Comparison of ENCODE assay signal across 27 mouse cellular contexts in the genomic region with DNA sequence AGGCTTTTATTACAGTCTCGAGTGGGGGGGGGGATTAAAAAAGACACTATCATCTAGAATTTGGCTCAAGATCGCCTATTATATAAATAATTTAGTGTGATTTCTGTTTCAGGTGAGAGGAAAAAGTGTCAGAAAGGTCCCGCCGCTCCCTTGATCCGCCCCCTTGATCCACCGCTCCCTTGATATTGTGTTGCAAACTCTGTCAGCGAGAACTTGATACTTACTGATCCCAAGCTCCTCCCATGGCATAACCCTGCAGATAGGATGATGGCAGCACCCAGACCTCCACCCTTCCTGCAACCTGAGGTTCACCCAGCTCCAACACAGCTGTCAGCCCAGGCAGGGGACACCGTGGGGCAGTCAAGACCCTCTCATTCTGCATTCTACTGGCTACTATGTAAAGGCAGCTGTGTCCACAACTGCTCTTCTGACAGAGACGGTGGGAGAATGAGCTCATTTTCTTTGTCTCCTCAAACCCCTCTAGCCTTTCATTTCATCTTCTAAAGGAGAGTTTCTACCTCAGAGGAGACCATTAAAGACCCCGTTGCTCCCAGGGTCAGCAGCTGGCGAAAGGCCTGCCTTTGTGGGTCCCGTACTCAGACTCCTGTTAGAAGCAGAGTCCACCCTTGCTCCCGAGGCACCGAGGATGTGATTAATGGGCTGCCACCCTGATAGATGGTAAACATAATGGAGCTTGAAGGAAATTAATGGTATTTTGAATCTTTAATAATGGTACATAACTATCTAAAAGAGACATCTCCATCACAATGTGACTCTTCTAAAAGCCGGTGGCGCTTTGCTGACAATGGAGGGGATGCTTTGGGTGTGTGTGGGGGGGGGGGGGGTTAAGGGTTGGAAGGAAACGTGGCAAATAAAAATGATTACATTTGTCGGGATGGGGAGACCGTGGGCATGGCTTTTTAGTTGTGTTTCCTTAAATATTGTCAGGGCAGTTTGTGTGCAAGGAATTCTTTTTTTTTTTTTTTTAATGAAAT. TPM values are rescaled to one million over a fixed set of nuclear protein-coding genes. Genes with fewer than 3 reads are reported as not detected.
DNase-seq lines count a peak whose midpoint lies in the region; ATAC-seq and TF ChIP-seq lines count a peak whose summit lies in the region.
"Had no signal": no experiment of that assay in that cellular context is flagged by ENCODE, and none has a peak within 500 bp of the region (broad histone marks: within the 10 kb centered on the region; RNA-seq: fewer than 3 reads in every experiment).

No protein-coding gene starts in this region.

- H3K9ac ChIP-seq in hindbrain, embryonic 12.5 days, result no peak overlapping the region
- no peak overlapping the region for H3K9ac ChIP-seq in hindbrain, embryonic 16.5 days (ENCODE audit: low read depth, low read length)
- H3K9ac ChIP-seq in ES-Bruce4 (ENCODE audit: low read depth, poor library complexity, severe bottlenecking), result no peak overlapping the region
- no peak overlapping the region for H3K9ac ChIP-seq in hindbrain, embryonic 13.5 days
- H3K9ac ChIP-seq in liver, postnatal 0 days (replicated peaks), result no peak overlapping the region
- H3K9ac ChIP-seq: embryonic facial prominence, embryonic 12.5 days; heart, embryonic 12.5 days; limb, embryonic 12.5 days; liver, embryonic 12.5 days; lung, embryonic 14.5 days had no signal

- DNase-seq in ZHBTc4 (ENCODE audit: low read depth, low spot score), result peak; percentile 71
- DNase-seq in left cerebral cortex, postnatal 36 days (ENCODE audit: low spot score in 2 of 2), result no peak
- DNase-seq in heart, adult 18-20 months, result no peak
- DNase-seq in liver, postnatal 0 days, result no peak
- DNase-seq: adrenal gland, postnatal 25 days; B cell, adult 2 months; cerebellum, adult 11-12 months; cerebellum, postnatal 25 days; gastrocnemius, adult 2 months; heart, postnatal 14 days; kidney, adult 9 months; kidney, postnatal 25 days; lung, embryonic 14.5 days; lung, postnatal 4 days; midbrain, embryonic 14.5 days; right cerebral cortex, postnatal 4 days; thymus, postnatal 14 days had no signal

- H3K27me3 ChIP-seq in hindbrain, embryonic 12.5 days, result no peaks in the 10 kb centered on the region
- 0 out of 2 replicates have a peak, but pooled peaks cover 2% of the 10 kb centered on the region for H3K27me3 ChIP-seq in hindbrain, embryonic 16.5 days (replicated peaks; ENCODE audit: control insufficient read depth, insufficient read depth, low read length)
- no peaks in the 10 kb centered on the region for H3K27me3 ChIP-seq in ES-Bruce4 (ENCODE audit: control insufficient read depth, insufficient read depth, low read length, poor library complexity, severe bottlenecking)
- peaks cover 3% of the 10 kb centered on the region; the same call in 1 of the 2 replicates for H3K27me3 ChIP-seq in hindbrain, embryonic 13.5 days
- H3K27me3 ChIP-seq in liver, postnatal 0 days (ENCODE audit: insufficient read depth, low read length), result no peaks in the 10 kb centered on the region
- H3K27me3 ChIP-seq: embryonic facial prominence, embryonic 12.5 days; heart, embryonic 12.5 days; limb, embryonic 12.5 days; liver, embryonic 12.5 days had no signal

- no peak overlapping the region for H3K4me3 ChIP-seq in hindbrain, embryonic 12.5 days
- H3K4me3 ChIP-seq in hindbrain, embryonic 16.5 days (ENCODE audit: low read length), result no peak overlapping the region
- no peak overlapping the region for H3K4me3 ChIP-seq in ES-Bruce4 (ENCODE audit: low read depth, low read length)
- H3K4me3 ChIP-seq in hindbrain, embryonic 13.5 days, result no peak overlapping the region
- H3K4me3 ChIP-seq in liver, postnatal 0 days (ENCODE audit: low read depth, low read length), result no peak overlapping the region
- H3K4me3 ChIP-seq: embryonic facial prominence, embryonic 12.5 days; gastrocnemius, adult 2 months; heart, embryonic 12.5 days; left cerebral cortex, adult 2 months; limb, embryonic 12.5 days; liver, embryonic 12.5 days had no signal

- no peak overlapping the region for H3K4me2 ChIP-seq in hindbrain, embryonic 12.5 days (replicated peaks)
- H3K4me2 ChIP-seq in hindbrain, embryonic 16.5 days (ENCODE audit: low read length), result no peak overlapping the region
- no peak overlapping the region for H3K4me2 ChIP-seq in hindbrain, embryonic 13.5 days
- no peak overlapping the region for H3K4me2 ChIP-seq in liver, postnatal 0 days (ENCODE audit: low read depth, low read length)
- H3K4me2 ChIP-seq: embryonic facial prominence, embryonic 12.5 days; heart, embryonic 12.5 days; limb, embryonic 12.5 days; liver, embryonic 12.5 days; lung, embryonic 14.5 days had no signal

- peak; percentile 73 for ATAC-seq in hindbrain, embryonic 12.5 days (ENCODE audit: low FRiP score)
- ATAC-seq in hindbrain, embryonic 16.5 days, result no peak
- no peak for ATAC-seq in hindbrain, embryonic 13.5 days (ENCODE audit: low FRiP score)
- ATAC-seq in liver, postnatal 0 days, result no peak
- ATAC-seq: inflammation-experienced regulatory T-cells, adult 6 months; liver, embryonic 12.5 days had no signal

- H3K36me3 ChIP-seq in hindbrain, embryonic 12.5 days, result no peaks in the 10 kb centered on the region
- H3K36me3 ChIP-seq in hindbrain, embryonic 16.5 days (ENCODE audit: control insufficient read depth, insufficient read depth, low read length), result no peaks in the 10 kb centered on the region
- no peaks in the 10 kb centered on the region for H3K36me3 ChIP-seq in ES-Bruce4 (ENCODE audit: control insufficient read depth, insufficient read depth, low read length, poor library complexity, severe bottlenecking)
- no peaks in the 10 kb centered on the region for H3K36me3 ChIP-seq in hindbrain, embryonic 13.5 days
- H3K36me3 ChIP-seq in liver, postnatal 0 days (replicated peaks; ENCODE audit: insufficient read depth, low read length), result no peaks in the 10 kb centered on the region
- H3K36me3 ChIP-seq: embryonic facial prominence, embryonic 12.5 days; heart, embryonic 12.5 days; limb, embryonic 12.5 days; liver, embryonic 12.5 days had no signal

- TF ChIP-seq POLR2A in ES-Bruce4 (IDR thresholded peaks at IDR 0.05; ENCODE audit: insufficient read depth, low read length), result no peak

- WGBS in hindbrain, embryonic 12.5 days, result 22% methylated on average over 19 of the region's 19 CpGs
- WGBS in hindbrain, embryonic 16.5 days, result 24% methylated on average over 19 of the region's 19 CpGs
- whole genome bisulfite sequencing in hindbrain, embryonic 13.5 days, result 20% methylated on average over 19 of the region's 19 CpGs
- WGBS in liver, postnatal 0 days (ENCODE audit: insufficient replicate concordance), result 62% methylated on average over 19 of the region's 19 CpGs

- 0 out of 2 replicates have a peak, but pooled peaks have one; percentile 24 for TF ChIP-seq EP300 in ES-Bruce4 (IDR thresholded peaks at IDR 0.05; ENCODE audit: insufficient read depth, low read depth, low read length)
- TF ChIP-seq EP300 in liver, postnatal 0 days (IDR thresholded peaks at IDR 0.05; ENCODE audit: low read depth), result no peak

- H3K9me3 ChIP-seq in hindbrain, embryonic 12.5 days (replicated peaks), result peaks cover 9% of the 10 kb centered on the region
- peaks cover 3% of the 10 kb centered on the region; the same call in 1 of the 2 replicates for H3K9me3 ChIP-seq in hindbrain, embryonic 16.5 days (ENCODE audit: control insufficient read depth, low read length)
- peaks cover 11% of the 10 kb centered on the region for H3K9me3 ChIP-seq in ES-Bruce4 (replicated peaks; ENCODE audit: control insufficient read depth, insufficient read depth, low read length, poor library complexity, severe bottlenecking)
- H3K9me3 ChIP-seq in hindbrain, embryonic 13.5 days, result peaks cover 13% of the 10 kb centered on the region
- 0 out of 2 replicates have a peak, but pooled peaks cover 4% of the 10 kb centered on the region for H3K9me3 ChIP-seq in liver, postnatal 0 days (ENCODE audit: low read length)

- H3K4me1 ChIP-seq in hindbrain, embryonic 12.5 days, result peaks cover 18% of the 10 kb centered on the region
- peaks cover 4% of the 10 kb centered on the region; the same call in 1 of the 2 replicates for H3K4me1 ChIP-seq in hindbrain, embryonic 16.5 days (ENCODE audit: control insufficient read depth, insufficient read depth, low read depth, low read length)
- peaks cover 4% of the 10 kb centered on the region for H3K4me1 ChIP-seq in ES-Bruce4 (ENCODE audit: control insufficient read depth, insufficient read depth, low read length)
- peaks cover 14% of the 10 kb centered on the region for H3K4me1 ChIP-seq in hindbrain, embryonic 13.5 days (replicated peaks)
- no peaks in the 10 kb centered on the region for H3K4me1 ChIP-seq in liver, postnatal 0 days (ENCODE audit: insufficient read depth)
- H3K4me1 ChIP-seq: liver, embryonic 12.5 days had no signal

- TF ChIP-seq CTCF in ES-Bruce4 (IDR thresholded peaks at IDR 0.05; ENCODE audit: low read depth, low read length), result no peak
- no peak for TF ChIP-seq CTCF in liver, postnatal 0 days (IDR thresholded peaks at IDR 0.05; ENCODE audit: low read depth)

- peak overlapping the region; percentile 52 for H3K27ac ChIP-seq in hindbrain, embryonic 12.5 days
- no peak overlapping the region for H3K27ac ChIP-seq in hindbrain, embryonic 16.5 days (ENCODE audit: low read depth, low read length)
- no peak overlapping the region for H3K27ac ChIP-seq in ES-Bruce4 (ENCODE audit: insufficient read depth, low read length)
- H3K27ac ChIP-seq in hindbrain, embryonic 13.5 days, result peak overlapping the region; percentile 55; the same call in 1 of the 2 replicates
- H3K27ac ChIP-seq in liver, postnatal 0 days (ENCODE audit: low read depth), result no peak overlapping the region
- H3K27ac ChIP-seq: embryonic facial prominence, embryonic 12.5 days; gastrocnemius, adult 2 months; left cerebral cortex, adult 2 months; limb, embryonic 12.5 days; liver, embryonic 12.5 days had no signal

- intact Hi-C loops in left cerebral cortex, postnatal 36 days (cut with DNase I), result no loop called here

RNA-seq across cellular contexts. Expression of a gene that starts 58.7 kb away (rescaled TPM):
- polyA plus RNA-seq in hindbrain, embryonic 12.5 days (2016; fragmentation: Nextera tagmentation; extraction: Ambion mirVana), result 168 and 182 TPM in 2 replicates
- 159 and 165 TPM in 2 replicates for polyA plus RNA-seq in hindbrain, embryonic 16.5 days (2015; fragmentation: Nextera tagmentation; extraction: Ambion mirVana)
- 104 and 122 TPM in 2 replicates for polyA plus RNA-seq in ES-Bruce4 (2011; ENCODE audit: insufficient read depth, insufficient read length, low read depth, missing spikeins)
- polyA plus RNA-seq in hindbrain, embryonic 13.5 days (2015; fragmentation: Nextera tagmentation; extraction: Ambion mirVana), result 164 and 178 TPM in 2 replicates
- total RNA-seq in left cerebral cortex, postnatal 36 days (2021), result 100 to 1,000 TPM; 112 to 126 TPM
- 10 to 100 TPM; 92.6 to 98.4 TPM for total RNA-seq in heart, adult 18-20 months (2021)
- polyA plus RNA-seq in liver, postnatal 0 days (2015; fragmentation: Nextera tagmentation; extraction: Ambion mirVana), result 30.1 and 33.0 TPM in 2 replicates

Comparison
In these comparisons a context has a peak if more than half of its experiments do, and no peak if none do; other contexts are left out.
1. H3K27ac ChIP-seq: peak in hindbrain, embryonic 12.5 days (single experiment) and hindbrain, embryonic 13.5 days (single experiment); none in hindbrain, embryonic 16.5 days (single experiment), ES-Bruce4 (single experiment) and liver, postnatal 0 days (single experiment).